Mouse (Mus musculus) v-Abl transformed pro-B cells (cell line): ENCODE results near the gene Krt42.

Source experiments
- in situ Hi-C, 2 experiments: fragments of 400-800 bp; cut with MboI; formaldehyde crosslinking; loops; one replicate each; pipeline ENCODE4 v1.15.1; 2025; ENCODE audit not compliant: unreplicated experiment in 2 of 2

The Krt42 gene

DNA sequence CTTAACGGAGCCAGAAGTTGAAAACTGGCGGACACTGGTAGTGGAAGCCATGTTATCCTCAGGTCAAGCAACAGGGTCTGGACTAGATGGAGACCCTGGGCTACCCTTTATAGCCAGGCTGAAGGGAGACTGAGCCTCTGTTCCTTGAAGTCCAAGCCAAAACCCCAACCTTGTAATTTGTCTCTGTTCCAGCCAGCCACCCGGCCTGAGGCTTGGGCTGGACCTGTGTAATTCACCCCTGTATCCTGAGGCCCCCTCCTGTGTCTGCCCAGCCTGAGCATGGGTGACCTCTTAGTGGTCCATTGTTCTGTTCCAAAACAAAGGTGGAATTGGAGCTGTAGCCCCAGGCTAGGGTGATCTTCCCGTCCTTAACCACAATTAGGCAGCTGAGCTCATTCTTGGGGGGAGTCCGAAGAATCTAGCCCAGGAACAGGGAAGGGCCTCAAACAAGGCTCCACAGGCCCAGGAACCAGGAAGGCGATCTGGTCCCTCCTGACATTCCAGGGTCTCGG is at the start of gene Krt42:
Gene Krt42, minus strand, starts transcription at position 51 of the 512 bp plus-strand sequence.
- in situ Hi-C loops = no loop called here

DNA sequence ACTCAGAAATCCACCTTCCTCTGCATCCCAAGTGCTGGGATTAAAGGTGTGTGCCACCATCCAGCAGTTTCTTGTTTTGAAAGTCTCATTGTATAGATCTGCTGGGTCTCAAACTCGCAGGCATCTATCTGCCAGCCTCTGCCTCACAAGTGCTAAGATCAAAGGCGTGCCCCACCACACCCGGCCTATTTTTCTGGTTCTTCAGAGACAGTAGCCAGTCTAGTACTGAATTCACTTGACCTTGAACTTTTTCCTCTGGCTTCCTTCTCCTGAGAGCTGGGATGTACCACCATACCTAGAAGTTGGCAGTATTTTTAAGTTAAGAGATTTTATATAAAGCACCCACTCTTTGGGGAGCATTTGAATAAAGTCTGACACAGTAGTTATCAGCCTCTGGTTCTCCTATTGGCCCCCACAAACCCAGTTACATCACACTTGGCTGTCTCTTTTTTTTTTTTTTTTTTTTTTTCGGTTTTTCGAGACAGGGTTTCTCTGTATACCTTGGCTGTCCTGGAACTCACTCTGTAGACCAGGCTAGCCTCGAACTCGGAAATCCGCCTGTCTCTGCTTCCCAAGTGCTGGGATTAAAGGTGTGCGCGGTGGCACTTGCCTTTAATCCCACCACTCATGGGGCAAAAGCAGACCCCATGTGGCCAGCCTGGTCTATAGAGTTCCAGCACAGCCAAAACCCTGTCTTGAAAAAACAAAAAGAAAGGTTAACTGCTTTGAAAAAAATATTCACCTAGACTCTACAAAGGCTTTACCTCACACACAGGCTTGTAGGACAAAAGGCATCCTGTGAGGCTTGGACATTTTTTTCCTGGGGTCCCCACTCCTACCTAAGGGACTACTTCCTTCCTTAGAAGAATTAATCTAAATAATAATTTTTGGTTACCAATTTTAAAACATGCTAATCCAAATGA is 49.1 kb upstream of the Krt42 start:
- in situ Hi-C loops = loop anchor here in 1 of 2 experiments (25.0 kb wide), 1 partner anchor 1606 kb away; the partner anchor contains the start of gene Csf3

DNA sequence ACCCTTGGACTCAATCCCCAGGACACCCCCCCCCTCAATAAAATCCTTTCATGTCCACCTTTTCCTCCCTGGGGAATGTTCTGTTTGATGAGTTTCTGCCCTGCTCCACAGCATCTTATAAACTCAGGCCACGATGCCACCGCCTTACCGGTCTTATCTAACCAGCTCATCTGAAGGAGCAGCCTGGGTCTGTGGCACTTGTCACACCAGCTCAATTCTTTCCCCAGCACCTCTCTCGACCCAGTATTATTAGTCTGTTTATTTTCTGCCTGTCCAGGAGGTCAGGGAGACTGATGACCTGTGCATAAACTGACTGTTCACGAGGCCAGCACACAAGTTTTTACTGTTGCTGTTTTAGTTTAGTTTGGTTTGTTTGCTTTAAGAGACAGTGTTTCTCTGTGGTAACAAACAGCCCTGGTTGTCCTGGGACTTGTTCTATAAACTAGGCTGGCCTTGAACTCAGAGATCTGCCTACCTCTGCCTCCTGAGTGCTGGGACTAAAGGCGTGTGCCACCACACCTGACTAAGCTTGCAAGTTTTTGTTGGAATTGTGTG is 48.2 kb upstream of the Krt42 start:
- in situ Hi-C loops = loop anchor here in 1 of 2 experiments (25.0 kb wide), 1 partner anchor 1606 kb away; the partner anchor contains the start of gene Csf3

DNA sequence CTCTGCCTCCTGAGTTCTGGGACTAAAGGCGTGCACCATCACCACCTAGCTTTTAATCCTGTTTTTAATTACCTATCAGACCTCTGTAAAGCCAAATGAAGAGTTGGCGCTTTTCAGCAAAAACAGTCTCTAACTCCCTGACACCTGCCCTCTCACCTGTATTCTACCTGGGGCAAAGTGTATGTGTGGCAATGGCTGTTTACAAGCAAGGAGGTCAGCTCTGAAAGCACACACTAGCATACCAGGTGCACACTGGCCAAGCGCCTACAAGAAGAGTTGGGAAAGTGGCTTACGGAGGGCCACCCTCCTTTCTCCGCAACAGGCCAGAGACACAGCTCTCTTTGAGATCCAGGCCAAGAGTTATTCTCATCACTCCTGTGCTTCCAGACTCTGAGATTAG is 45.8 kb upstream of the Krt42 start:
- in situ Hi-C loops = loop anchor here in 1 of 2 experiments (25.0 kb wide), 1 partner anchor 1603 kb away; the partner anchor contains the start of gene Csf3

DNA sequence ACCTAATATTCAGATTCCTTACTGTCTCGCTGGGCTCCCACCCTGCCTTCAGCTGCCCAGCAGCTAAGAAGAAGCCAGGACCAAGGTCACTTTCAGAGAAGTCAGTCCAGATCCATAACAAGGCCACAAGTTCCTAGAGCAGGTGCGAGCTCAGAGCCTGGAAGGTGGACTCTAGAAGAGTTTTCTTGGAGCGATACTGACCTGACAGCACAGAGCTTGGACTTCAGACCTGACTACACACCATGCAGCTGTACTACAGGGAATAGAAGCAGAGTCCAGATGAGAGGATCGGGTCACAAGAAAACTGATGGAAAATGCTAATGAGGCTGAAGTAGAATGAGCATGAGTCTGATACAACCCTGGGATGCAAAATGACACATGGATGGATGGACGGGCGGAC is 43.8 kb upstream of the Krt42 start:
- in situ Hi-C loops = loop anchor here in 1 of 2 experiments (25.0 kb wide), 1 partner anchor 1601 kb away; the partner anchor contains the start of gene Csf3

DNA sequence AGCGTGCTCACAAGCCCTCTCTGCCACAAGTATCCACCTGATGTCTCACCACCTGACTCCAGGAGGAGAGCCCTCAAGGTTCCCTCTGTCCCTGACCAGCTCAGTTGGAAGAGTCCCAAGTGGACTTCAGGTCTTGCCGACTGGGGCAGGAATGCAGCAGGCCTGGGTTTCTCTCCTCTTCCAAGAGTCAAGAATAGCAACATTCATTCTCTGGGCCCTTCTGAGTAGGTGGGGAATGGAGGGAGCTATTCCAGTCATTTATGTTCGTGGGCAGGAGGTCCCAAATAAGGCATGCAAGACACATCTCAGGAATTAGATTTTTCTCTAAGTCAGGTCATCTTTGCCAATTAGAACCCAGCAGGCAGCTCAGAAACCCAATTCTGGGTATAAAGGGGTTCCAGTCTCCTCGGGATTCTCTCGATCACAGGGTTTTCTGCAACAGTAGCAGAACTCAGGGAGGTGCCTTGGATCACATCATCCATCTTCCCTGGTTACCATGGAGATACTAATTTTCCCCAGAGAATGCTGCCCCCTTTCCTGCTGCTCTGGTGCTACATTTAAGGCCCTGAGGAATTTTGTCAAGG is 42.5 kb upstream of the Krt42 start:
- in situ Hi-C loops = loop anchor here in 1 of 2 experiments (25.0 kb wide), 1 partner anchor 1600 kb away; the partner anchor contains the start of gene Csf3

DNA sequence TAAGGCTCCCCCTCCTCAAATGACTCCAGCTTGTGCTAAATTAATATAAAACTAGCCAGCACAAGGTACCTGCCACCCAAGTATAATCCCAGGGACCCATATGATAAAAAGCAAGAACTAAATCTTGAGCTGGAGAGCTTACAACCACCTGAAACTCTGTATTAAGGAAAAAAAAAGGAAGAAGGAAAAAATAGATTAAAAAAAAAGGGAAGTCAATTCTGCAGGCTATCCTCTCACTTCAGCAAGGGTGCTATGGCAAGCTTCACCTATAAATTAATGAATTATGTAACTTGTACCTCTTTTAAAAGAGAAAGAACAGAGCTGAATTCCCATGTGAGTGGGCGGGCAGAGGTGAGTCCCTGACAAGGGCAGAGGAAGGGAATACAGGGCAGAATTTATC is 42.0 kb upstream of the Krt42 start:
- in situ Hi-C loops = loop anchor here in 1 of 2 experiments (25.0 kb wide), 1 partner anchor 1599 kb away; the partner anchor contains the start of gene Csf3

DNA sequence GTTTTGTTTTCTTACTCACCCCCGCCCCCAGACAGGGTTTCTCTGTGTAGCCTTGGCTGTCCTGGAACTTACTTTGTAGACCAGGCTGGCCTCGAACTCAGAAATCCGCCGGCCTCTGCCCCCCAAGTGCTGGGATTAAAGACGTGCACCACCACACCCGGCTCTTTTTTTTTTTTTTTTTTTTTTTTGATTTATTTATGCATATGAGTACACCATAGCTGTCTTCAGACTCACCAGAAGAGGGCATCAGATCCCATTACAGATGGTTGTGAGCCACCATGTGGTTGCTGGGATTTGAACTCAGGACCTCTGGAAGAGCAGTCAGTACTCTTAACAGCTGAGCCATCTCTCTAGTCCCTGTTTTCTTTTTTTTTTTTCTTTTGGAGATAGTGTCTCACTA is 39.0 kb upstream of the Krt42 start:
- in situ Hi-C loops = loop anchor here in 1 of 2 experiments (25.0 kb wide), 1 partner anchor 1596 kb away; the partner anchor contains the start of gene Csf3

DNA sequence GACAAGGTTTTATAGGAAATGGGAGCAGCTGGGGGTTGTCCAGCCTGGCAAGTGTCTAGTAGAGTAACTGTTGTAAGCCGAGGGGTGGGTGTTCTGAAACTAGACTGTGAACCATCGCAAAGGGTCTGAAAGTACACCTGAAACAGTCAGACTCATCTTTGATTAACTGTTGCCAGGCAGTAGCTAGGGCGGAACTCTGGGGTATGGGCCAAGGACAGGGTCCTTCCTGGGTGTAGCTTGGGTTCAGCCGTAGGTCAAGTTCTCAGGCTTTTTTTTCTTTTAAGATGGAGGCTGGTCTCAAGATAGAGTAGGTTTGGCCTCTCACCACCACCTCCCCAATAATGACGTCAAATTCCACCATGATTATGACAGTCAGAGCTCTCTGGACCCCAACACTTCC is 38.2 kb upstream of the Krt42 start:
- in situ Hi-C loops = loop anchor here in 1 of 2 experiments (25.0 kb wide), 1 partner anchor 1596 kb away; the partner anchor contains the start of gene Csf3

DNA sequence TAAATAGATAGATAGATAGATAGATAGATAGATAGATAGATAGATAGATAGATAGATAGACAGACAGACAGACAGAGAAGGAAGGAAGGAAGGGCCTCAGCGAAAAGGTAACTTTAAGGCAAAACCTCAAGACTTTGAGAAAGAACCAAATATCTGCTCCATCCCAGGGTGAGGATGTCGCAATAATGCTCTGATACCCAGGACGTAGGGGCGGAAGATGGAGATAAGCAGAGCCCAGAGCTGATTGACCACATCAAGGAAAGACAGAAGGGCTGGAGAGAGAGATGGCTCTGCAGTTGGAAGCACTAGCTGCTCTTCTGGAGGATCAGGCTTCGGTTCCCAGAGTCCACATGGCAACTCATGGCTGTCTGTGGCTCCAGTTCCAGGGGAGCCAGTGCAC is 31.6 kb upstream of the Krt42 start:
- in situ Hi-C loops = loop anchor here in 1 of 2 experiments (25.0 kb wide), 1 partner anchor 1589 kb away; the partner anchor contains the start of gene Csf3

DNA sequence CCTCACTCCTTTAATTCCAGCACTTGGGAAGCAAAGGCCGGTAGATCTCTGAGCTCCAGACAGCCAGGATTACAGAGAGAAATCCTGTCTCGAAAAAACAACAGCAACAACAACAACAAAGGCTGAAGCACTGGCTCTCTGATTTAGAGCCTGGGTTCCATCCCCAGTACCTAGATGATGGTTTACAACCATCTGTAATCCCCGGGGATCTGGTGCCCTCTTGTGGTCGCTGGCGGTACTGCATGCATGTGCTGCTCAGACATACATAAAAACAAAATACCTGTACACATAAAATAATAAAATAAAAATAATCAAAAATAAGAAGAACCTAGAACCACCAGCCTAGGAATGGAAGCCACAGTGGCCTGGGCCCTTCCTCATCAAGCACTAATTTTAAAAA is 30.6 kb upstream of the Krt42 start:
- in situ Hi-C loops = loop anchor here in 1 of 2 experiments (25.0 kb wide), 1 partner anchor 1588 kb away; the partner anchor contains the start of gene Csf3

DNA sequence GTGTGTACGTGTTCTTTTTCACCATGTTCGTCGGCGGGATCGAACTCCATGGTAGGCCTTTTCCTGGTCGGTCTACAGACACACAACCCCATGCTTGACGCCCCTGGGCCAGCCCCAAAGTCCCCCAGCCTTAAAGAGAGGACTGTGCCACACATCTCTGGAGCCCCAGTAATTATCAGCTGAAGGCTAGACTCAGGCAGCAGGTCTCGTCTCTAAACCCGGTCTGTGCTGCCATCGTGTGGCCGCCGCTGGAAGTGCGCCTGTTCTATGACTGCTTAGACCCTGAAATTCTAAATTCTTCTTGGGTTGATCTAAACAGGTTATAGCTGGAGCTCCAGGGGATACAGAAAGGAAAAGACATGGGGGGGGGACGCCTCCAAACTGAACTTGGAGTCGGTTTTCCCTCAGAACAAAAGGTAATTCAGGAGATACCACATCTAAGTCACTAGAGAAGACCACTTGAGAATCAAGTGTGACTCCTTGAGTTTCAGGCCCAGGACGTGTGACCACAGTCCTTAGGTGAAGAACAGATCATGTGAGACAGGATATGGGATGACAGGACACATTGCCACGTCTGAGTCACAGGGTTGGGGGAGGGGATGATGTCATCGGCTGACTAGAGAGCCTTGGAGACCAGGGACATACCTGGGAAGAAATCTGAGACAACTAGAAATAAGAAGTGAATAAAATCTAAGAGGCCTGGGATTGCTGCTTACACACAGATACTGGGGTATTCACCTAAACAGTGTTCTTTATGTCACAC is 28.8 kb upstream of the Krt42 start:
- in situ Hi-C loops = loop anchor here (5.0 to 25.0 kb wide), 4 partner anchors 836 to 1311 kb away; partner anchors contain the start of gene Gjd3 (in 2 of the 2)

DNA sequence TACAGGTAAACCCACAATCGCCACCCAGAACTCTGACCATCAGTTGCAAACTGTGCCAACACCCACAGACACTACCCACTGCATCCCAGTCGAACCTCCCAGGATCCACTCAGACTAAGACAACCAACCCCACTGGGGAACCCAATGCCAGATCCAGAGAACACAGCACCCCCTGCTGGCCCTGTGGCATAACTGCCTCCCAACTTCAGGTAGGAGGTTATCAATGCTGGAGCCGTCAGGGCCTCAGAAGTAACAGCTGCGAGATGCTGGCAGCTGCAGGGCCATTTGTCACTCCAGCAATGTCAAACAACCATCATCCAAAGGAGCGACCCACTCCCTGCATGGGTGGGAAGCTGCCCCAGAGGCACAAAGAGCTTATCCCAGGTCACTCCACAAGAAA is 28.1 kb upstream of the Krt42 start:
- in situ Hi-C loops = loop anchor here (5.0 to 25.0 kb wide), 4 partner anchors 836 to 1310 kb away; partner anchors contain the start of gene Gjd3 (in 2 of the 2)

DNA sequence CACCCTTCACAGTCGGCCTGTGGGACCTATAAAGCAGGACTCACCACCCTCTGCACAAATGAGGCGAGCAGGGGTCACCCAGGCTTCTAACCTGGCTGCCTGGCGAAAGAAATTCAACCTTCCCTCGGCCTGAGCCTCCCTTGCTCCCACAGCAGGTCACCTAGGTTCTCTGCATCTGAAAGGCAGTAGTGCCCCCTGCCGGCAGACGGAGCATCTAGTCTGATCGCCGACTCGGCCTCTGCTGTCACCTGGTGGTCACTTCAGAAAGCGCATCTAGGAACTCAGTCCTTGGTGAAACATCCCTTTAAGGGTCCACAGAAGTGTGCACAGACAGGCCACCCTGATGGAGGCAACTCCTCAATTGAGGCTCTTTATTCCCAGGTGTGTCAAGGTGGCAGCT is 25.6 kb upstream of the Krt42 start:
- in situ Hi-C loops = loop anchor here (5.0 to 25.0 kb wide), 4 partner anchors 833 to 1308 kb away; partner anchors contain the start of gene Gjd3 (in 2 of the 2)

DNA sequence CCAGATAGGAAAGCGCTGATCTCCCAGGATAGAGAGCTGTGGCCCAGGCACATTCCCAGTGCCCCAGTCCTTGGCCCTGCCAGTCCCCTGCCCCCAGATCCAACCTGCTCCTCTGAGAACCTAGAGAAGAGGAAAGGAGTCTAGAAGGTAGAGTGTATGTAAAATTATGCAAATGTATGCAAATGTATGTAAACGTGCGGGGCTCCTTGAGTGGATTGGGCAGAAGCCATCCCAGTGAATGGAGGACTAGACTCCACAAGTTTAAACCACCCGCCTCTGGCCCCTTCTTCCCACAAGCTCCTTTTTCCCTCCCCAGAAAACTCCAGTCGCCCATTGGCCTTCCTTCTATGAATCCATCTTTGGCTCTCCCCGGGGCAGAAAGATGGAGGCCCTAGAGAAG is 23.2 kb upstream of the Krt42 start:
- in situ Hi-C loops = loop anchor here (10.0 to 25.0 kb wide), 2 partner anchors 978 to 1306 kb away; partner anchors contain the start of gene Gjd3 (in 2 of the 2)

DNA sequence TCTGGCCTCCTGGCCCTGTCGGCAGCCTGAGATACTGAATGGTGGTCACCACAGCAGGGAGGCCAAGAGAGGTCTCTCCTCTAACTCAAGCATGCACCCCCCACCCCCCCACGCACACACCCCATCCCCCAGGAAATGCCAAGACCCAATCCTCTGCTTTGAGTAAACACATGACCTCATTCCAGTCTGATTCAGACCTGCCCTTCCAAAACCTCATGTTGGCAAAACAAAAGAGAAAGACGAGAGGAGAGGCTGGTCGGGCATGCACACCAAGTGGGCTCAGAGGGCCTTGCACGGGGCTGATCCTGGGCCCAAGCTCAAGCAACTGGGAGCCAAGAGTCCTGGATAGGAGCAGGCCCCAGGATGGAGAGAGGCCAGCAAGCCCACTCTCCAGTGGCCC is 20.6 kb upstream of the Krt42 start:
- in situ Hi-C loops = loop anchor here (10.0 to 25.0 kb wide), 2 partner anchors 975 to 1303 kb away; partner anchors contain the start of gene Gjd3 (in 2 of the 2)

DNA sequence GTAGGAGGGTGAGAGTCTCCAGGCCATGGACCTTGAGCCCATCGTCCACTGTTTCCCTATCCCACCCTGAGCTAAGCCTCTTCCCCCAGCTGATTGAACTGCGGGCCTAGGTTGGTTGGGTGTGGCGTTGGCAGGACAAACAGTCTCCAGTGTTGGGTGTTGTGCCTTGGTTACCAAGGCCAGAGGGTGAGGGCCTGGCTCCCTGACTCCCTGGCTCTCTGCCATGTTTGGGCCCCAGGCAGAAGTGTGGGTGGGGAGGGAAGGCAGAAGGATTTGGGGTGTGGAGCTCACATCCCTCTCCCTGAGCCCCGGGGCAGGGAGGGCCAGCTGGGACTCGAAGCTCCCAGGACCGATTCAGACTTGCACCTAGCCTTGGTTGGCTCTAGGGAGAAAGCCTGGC is 19.3 kb upstream of the Krt42 start:
- in situ Hi-C loops = loop anchor here (5.0 to 25.0 kb wide), 3 partner anchors 822 to 1302 kb away; partner anchors contain the start of genes Gjd3 (in 2 of the 2) and Krt25 (in 1 of the 2)

DNA sequence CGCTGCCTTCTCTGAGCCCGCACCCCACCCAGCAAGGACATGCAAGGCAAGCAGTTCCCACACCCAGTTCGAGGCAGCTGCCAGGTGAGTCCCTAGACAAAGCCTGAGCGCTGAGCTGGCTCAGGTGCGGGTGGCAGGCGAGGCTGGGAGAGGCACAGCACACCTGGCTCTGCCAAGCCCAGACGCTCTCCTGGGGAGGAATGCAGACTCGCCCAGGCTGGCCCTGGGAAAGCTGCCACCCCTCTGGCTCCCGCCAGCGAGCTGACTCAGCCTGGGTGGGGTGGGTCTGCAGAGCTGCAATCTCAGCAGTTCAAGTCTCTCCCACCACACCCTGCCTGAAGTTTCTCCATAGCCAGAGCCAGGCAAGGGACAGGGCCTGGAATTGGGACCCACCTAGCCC is 17.4 kb upstream of the Krt42 start:
- in situ Hi-C loops = loop anchor here (5.0 to 25.0 kb wide), 3 partner anchors 820 to 1300 kb away; partner anchors contain the start of genes Gjd3 (in 2 of the 2) and Krt25 (in 1 of the 2)

DNA sequence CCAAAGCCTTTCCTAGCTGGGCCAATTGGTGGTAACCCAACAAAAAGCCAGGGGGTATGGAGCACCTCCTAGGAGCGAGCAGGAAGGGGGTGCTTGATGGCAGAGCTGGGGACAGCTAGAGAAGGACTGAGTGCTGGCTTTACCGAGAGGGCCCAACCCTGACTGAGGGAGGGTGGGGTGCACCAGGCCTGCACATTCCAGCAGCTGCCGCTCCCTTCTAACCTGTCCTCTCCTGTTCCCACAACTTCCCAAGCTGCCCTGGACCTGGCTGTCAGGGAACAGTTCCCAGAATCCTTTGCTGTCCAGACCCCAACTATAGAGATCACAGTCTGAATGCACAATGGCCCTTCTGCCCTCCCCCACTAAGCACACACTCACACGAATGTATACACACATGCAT is 15.3 kb upstream of the Krt42 start:
- in situ Hi-C loops = loop anchor here (5.0 to 25.0 kb wide), 4 partner anchors 818 to 1298 kb away; partner anchors contain the start of genes Gjd3 (in 2 of the 2) and Krt25 (in 1 of the 2)
